Mouse (Mus musculus): ENCODE measurements around the gene Ino80d. TPM values are rescaled to one million over a fixed set of nuclear protein-coding genes. Genes with fewer than 3 reads are reported as not detected.

Ino80d gene
- polyA plus RNA-seq, 1 experiment from 2014 or later, result 9.7 TPM

- H3K36me3 ChIP-seq (replicated peaks), result no peaks in the 10 kb centered on the region
- DNase-seq (ENCODE audit: low spot score), result no peak
- no peak overlapping the region for H3K4me3 ChIP-seq
- 58% methylated on average over 1 of the region's 1 CpGs for WGBS
- peaks cover 9% of the 10 kb centered on the region; the same call in 1 of the 2 replicates for H3K27me3 ChIP-seq (replicated peaks; ENCODE audit: low read depth, poor library complexity, severe bottlenecking)
- H3K9me3 ChIP-seq, result no peaks in the 10 kb centered on the region
- no peaks in the 10 kb centered on the region for H3K4me1 ChIP-seq
- no peak overlapping the region for H3K27ac ChIP-seq (replicated peaks)
Measured at GRCm38 (mm10) chr1:62956942-62957645, 157.4 kb downstream of the Ino80d start.

GRCm38 (mm10) chr1:62956526-62956925 lies 157.9 kb downstream of the Ino80d start:
- no peaks in the 10 kb centered on the region for H3K9me3 ChIP-seq
- H3K27ac ChIP-seq (replicated peaks), result no peak overlapping the region
- peaks cover 7% of the 10 kb centered on the region; the same call in 1 of the 2 replicates for H3K27me3 ChIP-seq (replicated peaks; ENCODE audit: low read depth, poor library complexity, severe bottlenecking)
- H3K36me3 ChIP-seq (replicated peaks), result no peaks in the 10 kb centered on the region
- no peak overlapping the region for H3K4me3 ChIP-seq
- no peak for DNase-seq (ENCODE audit: low spot score)
- H3K4me1 ChIP-seq, result no peaks in the 10 kb centered on the region
- 77% methylated on average over 5 of the region's 5 CpGs for WGBS

GRCm38 (mm10) chr1:62955340-62955739 lies 159.1 kb downstream of the Ino80d start:
- Histone ChIP-seq H3K36me3 (replicated peaks) (no peaks in the 10 kb centered on the region), H3K4me1 (peaks cover 7% of the 10 kb centered on the region; the same call in 1 of the 2 replicates), H3K9me3 (no peaks in the 10 kb centered on the region), H3K27ac (replicated peaks) (no peak overlapping the region), H3K4me3 (no peak overlapping the region), H3K27me3 (replicated peaks; ENCODE audit: low read depth, poor library complexity, severe bottlenecking) (0 out of 2 replicates have a peak, but pooled peaks cover 5% of the 10 kb centered on the region)
- DNase-seq (ENCODE audit: low spot score), result no peak
- WGBS, result 57% methylated on average over 6 of the region's 6 CpGs

- DNase-seq (ENCODE audit: low spot score), result no peak
- WGBS, result 84% methylated on average over 4 of the region's 4 CpGs
- Histone ChIP-seq H3K4me1 (peaks cover 11% of the 10 kb centered on the region; the same call in 1 of the 2 replicates), H3K4me3 (no peak overlapping the region), H3K9me3 (no peaks in the 10 kb centered on the region), H3K27me3 (replicated peaks; ENCODE audit: low read depth, poor library complexity, severe bottlenecking) (0 out of 2 replicates have a peak, but pooled peaks cover 5% of the 10 kb centered on the region), H3K36me3 (replicated peaks) (no peaks in the 10 kb centered on the region), H3K27ac (replicated peaks) (no peak overlapping the region)
Measured at GRCm38 (mm10) chr1:62953036-62953435, 161.4 kb downstream of the Ino80d start.

GRCm38 (mm10) chr1:62952319-62952718 lies 162.1 kb downstream of the Ino80d start:
- H3K27me3 ChIP-seq (replicated peaks; ENCODE audit: low read depth, poor library complexity, severe bottlenecking), result 0 out of 2 replicates have a peak, but pooled peaks cover 7% of the 10 kb centered on the region
- H3K27ac ChIP-seq (replicated peaks), result no peak overlapping the region
- H3K4me3 ChIP-seq, result no peak overlapping the region
- peaks cover 11% of the 10 kb centered on the region; the same call in 1 of the 2 replicates for H3K4me1 ChIP-seq
- no peak for DNase-seq (ENCODE audit: low spot score)
- no peaks in the 10 kb centered on the region for H3K9me3 ChIP-seq
- no peaks in the 10 kb centered on the region for H3K36me3 ChIP-seq (replicated peaks)
- 91% methylated on average over 3 of the region's 3 CpGs for WGBS

GRCm38 (mm10) chr1:62951067-62951809 lies 163.2 kb downstream of the Ino80d start:
- whole genome bisulfite sequencing, result 79% methylated on average over 7 of the region's 7 CpGs
- peaks cover 11% of the 10 kb centered on the region; the same call in 1 of the 2 replicates for H3K4me1 ChIP-seq

GRCm38 (mm10) chr1:62950526-62950925 lies 163.9 kb downstream of the Ino80d start:
- H3K4me3 ChIP-seq, result no peak overlapping the region
- DNase-seq (ENCODE audit: low spot score), result no peak
- H3K27me3 ChIP-seq (replicated peaks; ENCODE audit: low read depth, poor library complexity, severe bottlenecking), result 0 out of 2 replicates have a peak, but pooled peaks cover 8% of the 10 kb centered on the region
- H3K4me1 ChIP-seq, result peaks cover 11% of the 10 kb centered on the region; the same call in 1 of the 2 replicates
- WGBS, result 84% methylated on average over 9 of the region's 9 CpGs
- no peaks in the 10 kb centered on the region for H3K36me3 ChIP-seq (replicated peaks)
- no peaks in the 10 kb centered on the region for H3K9me3 ChIP-seq
- no peak overlapping the region for H3K27ac ChIP-seq (replicated peaks)

More at GRCm38 (mm10) chr1:62951067-62951809, 163.2 kb downstream of the Ino80d start:
- Histone ChIP-seq H3K36me3 (replicated peaks) (no peaks in the 10 kb centered on the region), H3K9me3 (no peaks in the 10 kb centered on the region), H3K27me3 (replicated peaks; ENCODE audit: low read depth, poor library complexity, severe bottlenecking) (0 out of 2 replicates have a peak, but pooled peaks cover 8% of the 10 kb centered on the region), H3K27ac (replicated peaks) (no peak overlapping the region), H3K4me3 (no peak overlapping the region)
- DNase-seq (ENCODE audit: low spot score), result no peak

GRCm38 (mm10) chr1:62947807-62948206 lies 166.7 kb downstream of the Ino80d start:
- Histone ChIP-seq H3K27ac (replicated peaks) (no peak overlapping the region), H3K4me1 (peaks cover 11% of the 10 kb centered on the region; the same call in 1 of the 2 replicates)

GRCm38 (mm10) chr1:62946987-62947386 lies 167.5 kb downstream of the Ino80d start:
- no peak for DNase-seq (ENCODE audit: low spot score)
- H3K9me3 ChIP-seq, result no peaks in the 10 kb centered on the region
- no peaks in the 10 kb centered on the region for H3K36me3 ChIP-seq (replicated peaks)
- H3K27ac ChIP-seq (replicated peaks), result no peak overlapping the region
- H3K27me3 ChIP-seq (replicated peaks; ENCODE audit: low read depth, poor library complexity, severe bottlenecking), result 0 out of 2 replicates have a peak, but pooled peaks cover 8% of the 10 kb centered on the region
- WGBS, result 63% methylated on average over 5 of the region's 5 CpGs
- peaks cover 11% of the 10 kb centered on the region; the same call in 1 of the 2 replicates for H3K4me1 ChIP-seq
- H3K4me3 ChIP-seq, result no peak overlapping the region

More at GRCm38 (mm10) chr1:62947807-62948206, 166.7 kb downstream of the Ino80d start:
- Histone ChIP-seq H3K36me3 (replicated peaks) (no peaks in the 10 kb centered on the region), H3K27me3 (replicated peaks; ENCODE audit: low read depth, poor library complexity, severe bottlenecking) (0 out of 2 replicates have a peak, but pooled peaks cover 8% of the 10 kb centered on the region), H3K4me3 (no peak overlapping the region), H3K9me3 (no peaks in the 10 kb centered on the region)
- no peak for DNase-seq (ENCODE audit: low spot score)

- no peak overlapping the region for H3K4me3 ChIP-seq
- H3K4me1 ChIP-seq, result peaks cover 17% of the 10 kb centered on the region
- no peaks in the 10 kb centered on the region for H3K9me3 ChIP-seq
- no peaks in the 10 kb centered on the region for H3K36me3 ChIP-seq (replicated peaks)
- H3K27me3 ChIP-seq (replicated peaks; ENCODE audit: low read depth, poor library complexity, severe bottlenecking), result peaks cover 8% of the 10 kb centered on the region
- no peak overlapping the region for H3K27ac ChIP-seq (replicated peaks)
- no peak for DNase-seq (ENCODE audit: low spot score)
- 84% methylated on average over 10 of the region's 10 CpGs for WGBS
Measured at GRCm38 (mm10) chr1:62934752-62935329, 179.6 kb downstream of the Ino80d start.

- Histone ChIP-seq H3K27ac (replicated peaks) (no peak overlapping the region), H3K4me1 (peaks cover 21% of the 10 kb centered on the region), H3K27me3 (replicated peaks; ENCODE audit: low read depth, poor library complexity, severe bottlenecking) (peaks cover 8% of the 10 kb centered on the region), H3K4me3 (no peak overlapping the region), H3K36me3 (replicated peaks) (no peaks in the 10 kb centered on the region), H3K9me3 (no peaks in the 10 kb centered on the region)
- no peak for DNase-seq (ENCODE audit: low spot score)
- WGBS, result 71% methylated on average over 9 of the region's 9 CpGs
Measured at GRCm38 (mm10) chr1:62934100-62934513, 180.4 kb downstream of the Ino80d start.

All from embryonic facial prominence, embryonic 10.5 days (tissue).